Mouse (Mus musculus) intestine, embryonic 14.5 days (tissue): ENCODE measurements around the gene Sarnp. TPM values are rescaled to one million over a fixed set of nuclear protein-coding genes. Genes with fewer than 3 reads are reported as not detected.

ENCODE experiments used
- polyA plus RNA-seq: library from polyadenylated mRNA; unstranded; fragments of >200 nt; fragmentation: Nextera tagmentation; extraction: Ambion mirVana; gene quantifications from 2 replicates; pipeline ENCODE4 v1.2.1, GENCODE M21; 2014

Sarnp gene
- polyA plus RNA-seq, 1 experiment from 2014 or later: 203 TPM

Other genes with a start within 250 kb of the Sarnp start
- gene Erbb3, start 227.7 kb upstream of the Sarnp start, polyA plus RNA-seq: 31.2 and 32.4 TPM in 2 replicates
- 1,095 and 1,163 TPM in 2 replicates for gene Rps26, start 190.6 kb upstream of the Sarnp start, polyA plus RNA-seq
- 3.0 and 3.2 TPM in 2 replicates for gene Ikzf4, start 171.3 kb upstream of the Sarnp start, polyA plus RNA-seq
- 9.8 and 12.7 TPM in 2 replicates for gene Suox, start 143.3 kb upstream of the Sarnp start, polyA plus RNA-seq
- 59.4 and 64.4 TPM in 2 replicates for gene Rab5b, start 121.1 kb upstream of the Sarnp start, polyA plus RNA-seq
- 1.2 TPM in 2 replicates for gene Pmel, start 113.1 kb upstream of the Sarnp start, polyA plus RNA-seq
- 89.0 and 93.2 TPM in 2 replicates for gene Cdk2, start 112.3 kb upstream of the Sarnp start, polyA plus RNA-seq
- 5.9 and 7.7 TPM in 2 replicates for gene Dgka, start 72.5 kb upstream of the Sarnp start, polyA plus RNA-seq
- gene Pym1, start 69.4 kb upstream of the Sarnp start, polyA plus RNA-seq: 34.2 and 38.5 TPM in 2 replicates
- 0.43 and 0.72 TPM in 2 replicates for gene Mmp19, start 26.4 kb upstream of the Sarnp start, polyA plus RNA-seq
- 35.5 and 37.7 TPM in 2 replicates for gene Dnajc14, start 13.3 kb upstream of the Sarnp start, polyA plus RNA-seq
- 13.2 and 16.4 TPM in 2 replicates for gene Tmem198b, start 13.0 kb upstream of the Sarnp start, polyA plus RNA-seq
- gene Ormdl2, start 4.3 kb downstream of the Sarnp start, polyA plus RNA-seq: 86.0 and 88.0 TPM in 2 replicates
- gene Gdf11, start 74.4 kb downstream of the Sarnp start, polyA plus RNA-seq: 4.5 and 5.3 TPM in 2 replicates
- gene Cd63, start 83.7 kb downstream of the Sarnp start, polyA plus RNA-seq: 558 and 572 TPM in 2 replicates
- 8.9 and 11.5 TPM in 2 replicates for gene Rdh5, start 105.6 kb downstream of the Sarnp start, polyA plus RNA-seq
- 218 and 228 TPM in 2 replicates for gene Bloc1s1, start 106.7 kb downstream of the Sarnp start, polyA plus RNA-seq
- gene Itga7, start 116.5 kb downstream of the Sarnp start, polyA plus RNA-seq: 2.1 and 2.3 TPM in 2 replicates
- gene Mettl7b, start 143.7 kb downstream of the Sarnp start, polyA plus RNA-seq: 1.2 and 2.4 TPM in 2 replicates
- not detected in 2 replicates for gene Olfr9, start 172.1 kb downstream of the Sarnp start, polyA plus RNA-seq
- gene Olfr763, start 193.5 kb downstream of the Sarnp start, polyA plus RNA-seq: not detected in 2 replicates
- not detected in 2 replicates for gene Olfr764-ps1, start 222.6 kb downstream of the Sarnp start, polyA plus RNA-seq
- gene Olfr765, start 232.7 kb downstream of the Sarnp start, polyA plus RNA-seq: not detected in 2 replicates